Mouse (Mus musculus) neural tube, embryonic 13.5 days (tissue): ENCODE measurements around the gene Rp9. TPM values are rescaled to one million over a fixed set of nuclear protein-coding genes. Genes with fewer than 3 reads are reported as not detected.
"Not testable (repeated sequence)": the region's sequence is repeated elsewhere in the genome, so short reads cannot be mapped to it uniquely, and the experiment has no call there.

Experiments used
- ATAC-seq: fragments of 200-750 bp; cut with Nextera tagmentation; 2 replicates; pipeline ENCODE4 v1.8.0; 2017; ENCODE audit warnings: low read depth, mild to moderate bottlenecking, moderate TSS enrichment, moderate library complexity
- H3K27ac ChIP-seq: fragments of 300-500 bp; sonication (generic); replicated peaks from 2 replicates; pipeline ENCODE4 v1.5.1; 2015; ENCODE audit warnings: moderate library complexity, mild to moderate bottlenecking, inconsistent platforms
- H3K27me3 ChIP-seq: fragments of 300-500 bp; sonication (generic); 2 replicates; pipeline ENCODE4 v1.6.1; 2015; ENCODE audit warnings: mild to moderate bottlenecking, inconsistent platforms
- H3K36me3 ChIP-seq: fragments of 300-500 bp; sonication (generic); 2 replicates; pipeline ENCODE4 v1.6.1; 2015; ENCODE audit warnings: mild to moderate bottlenecking, inconsistent platforms
- H3K4me1 ChIP-seq: fragments of 300-500 bp; sonication (generic); replicated peaks from 2 replicates; pipeline ENCODE4 v1.6.1; 2015; ENCODE audit warnings: inconsistent platforms
- H3K4me2 ChIP-seq: fragments of 300-500 bp; sonication (generic); 2 replicates; pipeline ENCODE4 v1.6.1; 2015; ENCODE audit warnings: inconsistent platforms, mild to moderate bottlenecking, moderate library complexity
- H3K4me3 ChIP-seq: fragments of 300-500 bp; sonication (generic); 2 replicates; pipeline ENCODE4 v1.5.1; 2015; ENCODE audit warnings: mild to moderate bottlenecking, inconsistent platforms
- H3K9ac ChIP-seq: fragments of 300-500 bp; sonication (generic); 2 replicates; pipeline ENCODE4 v1.6.1; 2015; ENCODE audit warnings: moderate library complexity, mild to moderate bottlenecking, inconsistent platforms
- H3K9me3 ChIP-seq: fragments of 300-500 bp; sonication (generic); 2 replicates; pipeline ENCODE4 v1.6.1; 2016; ENCODE audit warnings: inconsistent platforms
- WGBS: fragments of 180-500 bp; shearing (Covaris S2); methylation state at CpG from one replicate; pipeline ENCODE4 v1.1.7; 2015; 5-methylcytosine and 5-hydroxymethylcytosine counted together
- polyA plus RNA-seq: library from polyadenylated mRNA; unstranded; fragments of >200 nt; fragmentation: Nextera tagmentation; extraction: Ambion mirVana; gene quantifications from 2 replicates; pipeline ENCODE4 v1.2.1, GENCODE M21; 2015

Rp9 gene
- polyA plus RNA-seq, 1 experiment from 2014 or later, result 70.9 TPM

- Histone ChIP-seq H3K36me3 (peaks cover 81% of the 10 kb centered on the region), H3K4me3 (no peak overlapping the region), H3K9ac (no peak overlapping the region), H3K27me3 (no peaks in the 10 kb centered on the region), H3K27ac (no peak overlapping the region), H3K4me2 (no peak overlapping the region), H3K9me3 (no peaks in the 10 kb centered on the region), H3K4me1 (no peaks in the 10 kb centered on the region)
- no peak for ATAC-seq
These were observed 14.5 kb downstream of the Rp9 start for GRCm38 (mm10) chr9:22455041-22455440.

- not testable (repeated sequence) for ATAC-seq, H3K27ac ChIP-seq, H3K9ac ChIP-seq, H3K9me3 ChIP-seq, H3K4me3 ChIP-seq, H3K4me1 ChIP-seq, H3K4me2 ChIP-seq, H3K27me3 ChIP-seq
- WGBS, result 95% methylated on average over 8 of the region's 8 CpGs
- H3K36me3 ChIP-seq, result peaks cover 91% of the 10 kb centered on the region
These were observed 15.6 kb downstream of the Rp9 start, which contains the start of gene Gm17545 for GRCm38 (mm10) chr9:22453990-22454389. TSS of gene Gm17545 (plus strand) at chr9:22454290.

GRCm38 (mm10) chr9:22453501-22453924, 16.0 kb downstream of the Rp9 start:
- Histone ChIP-seq H3K4me1 (no peaks in the 10 kb centered on the region), H3K27me3 (no peaks in the 10 kb centered on the region), H3K27ac (no peak overlapping the region), H3K9ac (no peak overlapping the region), H3K4me2 (no peak overlapping the region), H3K36me3 (peaks cover 96% of the 10 kb centered on the region), H3K9me3 (no peaks in the 10 kb centered on the region), H3K4me3 (no peak overlapping the region)
- no peak for ATAC-seq
- 97% methylated on average over 10 of the region's 10 CpGs for WGBS

GRCm38 (mm10) chr9:22452697-22453096, 16.8 kb downstream of the Rp9 start:
- 86% methylated on average over 10 of the region's 10 CpGs for WGBS
- H3K9me3 ChIP-seq, result no peaks in the 10 kb centered on the region
- H3K27ac ChIP-seq, result no peak overlapping the region
- H3K4me2 ChIP-seq, result no peak overlapping the region
- no peak for ATAC-seq
- H3K4me1 ChIP-seq, result no peaks in the 10 kb centered on the region
- H3K9ac ChIP-seq, result no peak overlapping the region
- H3K4me3 ChIP-seq, result no peak overlapping the region
- H3K36me3 ChIP-seq, result peaks cover 100% of the 10 kb centered on the region
- H3K27me3 ChIP-seq, result no peaks in the 10 kb centered on the region

GRCm38 (mm10) chr9:22449209-22449608, 20.3 kb downstream of the Rp9 start:
- 95% methylated on average over 6 of the region's 6 CpGs for WGBS
- H3K27me3 ChIP-seq, result no peaks in the 10 kb centered on the region
- no peak overlapping the region for H3K4me2 ChIP-seq
- no peak overlapping the region for H3K4me3 ChIP-seq
- ATAC-seq, result no peak
- no peaks in the 10 kb centered on the region for H3K9me3 ChIP-seq
- H3K9ac ChIP-seq, result no peak overlapping the region
- H3K4me1 ChIP-seq, result no peaks in the 10 kb centered on the region
- H3K27ac ChIP-seq, result no peak overlapping the region
- peaks cover 82% of the 10 kb centered on the region for H3K36me3 ChIP-seq

GRCm38 (mm10) chr9:22448420-22448819, 21.1 kb downstream of the Rp9 start:
- Histone ChIP-seq H3K4me3 (no peak overlapping the region), H3K4me1 (no peaks in the 10 kb centered on the region), H3K9me3 (no peaks in the 10 kb centered on the region), H3K27me3 (no peaks in the 10 kb centered on the region), H3K4me2 (no peak overlapping the region), H3K27ac (no peak overlapping the region), H3K9ac (no peak overlapping the region), H3K36me3 (peaks cover 74% of the 10 kb centered on the region)
- no peak for ATAC-seq
- WGBS, result 88% methylated on average over 13 of the region's 13 CpGs

GRCm38 (mm10) chr9:22447213-22447612, 22.3 kb downstream of the Rp9 start:
- no peak overlapping the region for H3K9ac ChIP-seq
- H3K36me3 ChIP-seq, result peaks cover 62% of the 10 kb centered on the region
- 91% methylated on average over 5 of the region's 5 CpGs for WGBS
- no peaks in the 10 kb centered on the region for H3K4me1 ChIP-seq
- ATAC-seq, result no peak
- H3K4me2 ChIP-seq, result no peak overlapping the region
- no peaks in the 10 kb centered on the region for H3K27me3 ChIP-seq
- no peaks in the 10 kb centered on the region for H3K9me3 ChIP-seq
- no peak overlapping the region for H3K27ac ChIP-seq
- no peak overlapping the region for H3K4me3 ChIP-seq

GRCm38 (mm10) chr9:22445123-22445522, 24.4 kb downstream of the Rp9 start:
- H3K4me3 ChIP-seq, result no peak overlapping the region
- no peak overlapping the region for H3K27ac ChIP-seq
- 87% methylated on average over 1 of the region's 1 CpGs for WGBS
- no peaks in the 10 kb centered on the region for H3K27me3 ChIP-seq
- no peaks in the 10 kb centered on the region for H3K9me3 ChIP-seq
- no peaks in the 10 kb centered on the region for H3K4me1 ChIP-seq
- no peak for ATAC-seq
- peaks cover 49% of the 10 kb centered on the region for H3K36me3 ChIP-seq
- H3K9ac ChIP-seq, result no peak overlapping the region
- H3K4me2 ChIP-seq, result no peak overlapping the region

- peaks cover 30% of the 10 kb centered on the region for H3K36me3 ChIP-seq
- H3K4me1 ChIP-seq, result no peaks in the 10 kb centered on the region
- 90% methylated on average over 10 of the region's 10 CpGs for WGBS
- H3K27me3 ChIP-seq, result no peaks in the 10 kb centered on the region
- H3K4me3 ChIP-seq, result no peak overlapping the region
- H3K9me3 ChIP-seq, result no peaks in the 10 kb centered on the region
- no peak overlapping the region for H3K4me2 ChIP-seq
- no peak overlapping the region for H3K9ac ChIP-seq
- H3K27ac ChIP-seq, result no peak overlapping the region
- ATAC-seq, result no peak
These were observed 26.4 kb downstream of the Rp9 start for GRCm38 (mm10) chr9:22443157-22443556.

- ATAC-seq, result no peak
- Histone ChIP-seq H3K36me3 (peaks cover 9% of the 10 kb centered on the region; the same call in 1 of the 2 replicates), H3K27me3 (no peaks in the 10 kb centered on the region), H3K27ac (no peak overlapping the region), H3K4me1 (no peaks in the 10 kb centered on the region), H3K9me3 (no peaks in the 10 kb centered on the region), H3K4me2 (no peak overlapping the region), H3K4me3 (no peak overlapping the region), H3K9ac (no peak overlapping the region)
- 62% methylated on average over 1 of the region's 1 CpGs for WGBS
These were observed 30.7 kb downstream of the Rp9 start for GRCm38 (mm10) chr9:22438826-22439225.

- no peak for ATAC-seq
- Histone ChIP-seq H3K4me1 (0 out of 2 replicates have a peak, but pooled peaks cover 3% of the 10 kb centered on the region), H3K27ac (no peak overlapping the region), H3K4me3 (no peak overlapping the region), H3K27me3 (no peaks in the 10 kb centered on the region), H3K9ac (no peak overlapping the region), H3K36me3 (no peaks in the 10 kb centered on the region), H3K4me2 (no peak overlapping the region), H3K9me3 (no peaks in the 10 kb centered on the region)
- WGBS, result 96% methylated on average over 2 of the region's 2 CpGs
These were observed 35.4 kb downstream of the Rp9 start for GRCm38 (mm10) chr9:22434101-22434500.

- H3K9me3 ChIP-seq, result no peaks in the 10 kb centered on the region
- WGBS, result 86% methylated on average over 2 of the region's 2 CpGs
These were observed 36.3 kb downstream of the Rp9 start for GRCm38 (mm10) chr9:22433221-22433620.

GRCm38 (mm10) chr9:22430315-22430840, 39.2 kb downstream of the Rp9 start:
- H3K27me3 ChIP-seq, result no peaks in the 10 kb centered on the region
- no peaks in the 10 kb centered on the region for H3K9me3 ChIP-seq
- no peak overlapping the region for H3K27ac ChIP-seq
- H3K4me2 ChIP-seq, result no peak overlapping the region
- no peak overlapping the region for H3K4me3 ChIP-seq
- no peak for ATAC-seq
- H3K36me3 ChIP-seq, result no peaks in the 10 kb centered on the region
- no peak overlapping the region for H3K9ac ChIP-seq
- H3K4me1 ChIP-seq, result 0 out of 2 replicates have a peak, but pooled peaks cover 3% of the 10 kb centered on the region
- 32% methylated on average over 5 of the region's 5 CpGs for WGBS

More at GRCm38 (mm10) chr9:22433221-22433620, 36.3 kb downstream of the Rp9 start:
- Histone ChIP-seq H3K4me1 (0 out of 2 replicates have a peak, but pooled peaks cover 3% of the 10 kb centered on the region), H3K9ac (no peak overlapping the region), H3K4me2 (no peak overlapping the region), H3K27ac (no peak overlapping the region), H3K4me3 (no peak overlapping the region), H3K27me3 (no peaks in the 10 kb centered on the region), H3K36me3 (no peaks in the 10 kb centered on the region)
- ATAC-seq, result no peak
